Mouse (Mus musculus): ENCODE results near the gene Adgra1.

Adgra1 gene

DNA sequence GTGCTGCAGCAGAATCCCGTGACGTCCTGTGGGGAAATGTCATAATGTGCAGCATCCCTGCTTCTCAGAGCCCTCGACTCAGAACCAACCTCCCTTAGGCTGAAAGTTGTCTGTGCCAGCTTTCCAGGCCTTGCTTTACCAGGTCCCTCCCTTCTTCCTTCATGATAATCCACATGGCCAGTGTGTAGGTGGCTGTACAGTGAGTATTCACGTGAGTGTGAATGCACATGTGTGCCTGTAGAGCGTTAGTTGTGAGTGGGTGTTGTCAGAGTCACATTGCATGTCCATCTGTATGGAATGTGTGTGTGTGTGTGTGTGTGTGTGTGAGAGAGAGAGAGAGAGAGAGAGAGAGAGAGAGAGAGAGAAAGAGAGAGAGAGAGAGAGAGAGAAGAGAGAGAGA, 44.1 kb downstream of the Adgra1 start:
- TF ChIP-seq GATA4 (IDR thresholded peaks at IDR 0.05; ENCODE audit: insufficient replicate concordance, low read length): no peak

DNA sequence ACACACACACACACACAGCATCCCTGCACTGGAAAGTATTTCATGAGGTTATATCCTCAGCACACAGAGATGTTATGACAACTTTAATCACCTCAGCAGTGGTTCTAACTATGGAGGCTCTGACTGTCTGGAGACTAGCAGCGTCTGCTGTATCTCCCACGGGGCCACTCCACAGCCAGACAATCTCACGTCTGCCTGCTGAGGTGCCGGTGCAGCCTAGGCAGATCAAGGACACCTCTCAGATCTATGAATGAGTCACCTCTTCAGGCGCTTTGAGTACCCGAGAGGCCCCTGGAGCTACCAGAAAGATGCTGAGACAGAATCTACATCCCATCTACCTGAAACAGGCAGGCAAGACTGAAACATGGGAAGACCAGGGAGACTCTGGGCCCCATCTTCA, 44.6 kb downstream of the Adgra1 start:
- no peak for TF ChIP-seq GATA4 (IDR thresholded peaks at IDR 0.05; ENCODE audit: insufficient replicate concordance, low read length)

DNA sequence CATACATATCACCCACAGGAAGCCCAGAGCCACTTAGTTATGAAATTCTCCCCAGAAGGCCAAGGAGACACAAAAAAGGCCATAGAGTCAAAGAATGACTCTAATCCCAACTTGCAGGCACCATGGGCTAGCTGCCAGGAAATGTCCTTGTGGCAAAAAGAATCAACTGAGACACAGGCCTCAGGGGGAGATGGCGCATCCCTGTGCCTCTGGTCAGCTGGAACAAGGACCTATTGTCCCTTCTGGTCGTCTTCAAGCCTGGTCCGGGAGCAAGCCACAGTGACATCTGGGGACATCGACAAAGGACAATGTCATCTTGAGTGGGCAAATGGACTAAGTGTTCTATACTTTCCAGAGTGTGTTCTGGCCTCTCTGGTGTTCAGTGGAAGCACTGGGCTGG, 49.6 kb downstream of the Adgra1 start:
- TF ChIP-seq GATA4 (IDR thresholded peaks at IDR 0.05; ENCODE audit: insufficient replicate concordance, low read length): no peak

DNA sequence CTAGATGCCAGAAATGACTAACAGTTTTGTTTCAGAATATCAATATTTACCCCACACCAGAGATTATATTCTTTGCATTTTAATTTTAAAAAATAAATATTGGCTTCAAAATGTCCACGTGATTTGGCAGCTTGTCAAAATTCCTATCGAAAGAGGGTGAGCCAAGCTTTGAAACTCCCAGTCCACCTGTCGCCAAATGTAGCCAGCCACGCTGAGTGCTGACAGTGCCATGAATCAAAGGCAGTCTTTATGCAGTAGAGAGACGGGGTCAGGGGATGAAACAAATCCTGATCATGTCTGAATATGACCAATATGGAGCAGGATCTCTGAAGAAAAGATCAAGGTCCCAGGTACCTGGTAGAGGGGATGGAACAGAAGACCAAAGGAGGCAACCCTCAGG, 57.8 kb downstream of the Adgra1 start:
- TF ChIP-seq GATA4 (IDR thresholded peaks at IDR 0.05; ENCODE audit: insufficient replicate concordance, low read length): no peak

DNA sequence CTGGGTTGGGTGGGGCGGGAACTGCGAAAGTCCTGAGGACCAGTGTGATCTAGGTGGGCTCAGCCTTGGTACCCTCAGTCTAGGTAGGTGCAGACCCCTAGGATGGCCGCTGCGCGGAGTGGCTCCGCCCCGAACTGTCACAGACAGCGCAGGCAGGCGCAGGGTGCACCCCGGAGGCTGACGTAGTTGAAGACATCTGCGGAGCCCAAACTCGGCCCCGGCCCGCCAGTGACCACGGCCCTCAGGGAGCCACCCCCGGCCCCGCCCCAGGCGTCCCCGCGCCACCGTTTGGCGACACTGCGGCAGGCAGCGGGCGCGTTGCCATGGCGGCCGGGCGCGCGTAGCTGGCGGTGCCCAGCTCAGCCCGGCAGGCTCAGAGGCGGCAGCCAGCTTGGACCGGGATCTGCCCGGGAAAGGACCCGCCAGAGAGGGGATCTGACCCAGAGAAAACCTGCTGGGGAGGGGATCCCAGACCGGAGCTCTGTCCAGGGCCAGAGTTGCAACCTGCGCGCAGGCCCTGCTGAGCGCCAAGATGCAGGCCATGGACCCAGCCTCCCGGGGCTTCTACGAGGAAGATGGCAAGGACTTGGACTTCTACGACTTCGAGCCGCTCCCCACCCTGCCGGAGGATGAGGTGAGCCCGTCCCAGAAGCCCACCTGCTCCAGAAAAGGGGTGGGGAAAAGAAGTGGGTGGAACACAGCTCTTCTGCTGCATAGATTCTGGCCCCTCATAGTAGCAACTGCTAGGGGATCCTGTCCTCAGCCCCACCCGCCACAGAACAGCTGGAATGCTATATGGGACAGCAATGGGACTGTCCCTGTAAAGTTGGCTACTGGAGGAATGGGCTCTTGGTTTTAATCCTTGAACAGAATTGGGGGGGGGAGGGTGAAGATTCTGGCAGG, 60.9 kb downstream of the Adgra1 start, which contains the start of gene Kndc1:
Kndc1 (plus strand) TSS at position 42 of the 903 bp plus-strand sequence.
- TF ChIP-seq GATA4 (IDR thresholded peaks at IDR 0.05; ENCODE audit: insufficient replicate concordance, low read length): no peak

DNA sequence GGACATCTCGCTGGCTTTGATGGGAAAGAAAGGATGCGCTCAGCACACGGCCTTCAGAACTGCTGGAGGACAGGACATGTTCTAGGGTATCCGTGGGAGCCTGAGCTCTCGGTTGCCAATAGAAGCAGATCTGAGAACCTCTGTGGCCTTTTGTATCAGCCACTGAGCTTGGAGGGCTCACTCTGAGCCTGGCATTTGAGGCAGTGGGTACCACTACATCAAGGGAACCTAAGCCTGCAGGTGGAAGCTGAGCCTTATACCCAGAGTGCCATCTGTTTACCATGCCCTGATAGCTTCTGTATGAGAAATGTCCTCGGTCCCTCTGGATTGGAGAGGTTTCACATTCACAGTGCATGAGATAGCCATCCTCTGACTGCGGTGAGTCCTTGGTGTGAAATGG, 62.3 kb downstream of the Adgra1 start:
- TF ChIP-seq GATA4 (IDR thresholded peaks at IDR 0.05; ENCODE audit: insufficient replicate concordance, low read length): no peak

DNA sequence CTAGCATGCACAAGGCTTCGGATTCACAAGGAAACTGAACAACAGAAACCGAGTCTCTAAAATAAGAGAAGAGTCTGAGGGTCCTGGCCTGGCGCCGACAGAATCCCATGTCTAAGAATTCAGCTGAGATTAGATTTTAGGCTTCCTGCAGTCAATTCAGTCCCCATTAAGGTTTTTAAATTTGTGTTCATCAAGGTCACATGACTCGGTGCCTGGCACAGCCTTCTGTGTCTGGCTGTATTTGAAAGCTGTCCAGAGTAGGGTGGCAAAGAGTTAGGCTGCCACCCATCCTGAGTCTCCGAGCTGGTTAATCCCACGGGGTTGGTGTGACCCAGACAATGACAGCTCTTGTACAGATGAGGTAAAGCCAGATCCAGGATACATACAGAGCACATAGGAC, 62.8 kb downstream of the Adgra1 start:
- TF ChIP-seq GATA4 (IDR thresholded peaks at IDR 0.05; ENCODE audit: insufficient replicate concordance, low read length): no peak

DNA sequence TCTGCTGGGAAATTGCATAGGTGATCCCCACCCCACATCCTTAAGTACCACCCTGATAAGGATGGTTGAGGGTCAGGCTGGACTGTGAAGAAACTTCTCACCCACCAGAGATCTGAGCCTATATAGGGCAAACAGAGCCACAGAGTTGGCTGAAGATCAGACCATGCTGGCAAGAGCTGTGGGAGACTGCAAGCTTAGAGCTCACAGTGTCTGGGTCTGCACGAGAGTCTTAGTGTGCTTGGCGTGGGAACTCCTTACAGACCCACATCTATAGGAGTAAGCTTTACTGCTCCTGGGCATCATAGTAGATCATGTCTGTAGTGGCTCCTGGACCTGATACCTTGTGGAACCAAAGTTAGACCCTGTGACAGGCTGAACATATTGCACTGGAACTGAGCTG, 64.6 kb downstream of the Adgra1 start:
- no peak for TF ChIP-seq GATA4 (IDR thresholded peaks at IDR 0.05; ENCODE audit: insufficient replicate concordance, low read length)

DNA sequence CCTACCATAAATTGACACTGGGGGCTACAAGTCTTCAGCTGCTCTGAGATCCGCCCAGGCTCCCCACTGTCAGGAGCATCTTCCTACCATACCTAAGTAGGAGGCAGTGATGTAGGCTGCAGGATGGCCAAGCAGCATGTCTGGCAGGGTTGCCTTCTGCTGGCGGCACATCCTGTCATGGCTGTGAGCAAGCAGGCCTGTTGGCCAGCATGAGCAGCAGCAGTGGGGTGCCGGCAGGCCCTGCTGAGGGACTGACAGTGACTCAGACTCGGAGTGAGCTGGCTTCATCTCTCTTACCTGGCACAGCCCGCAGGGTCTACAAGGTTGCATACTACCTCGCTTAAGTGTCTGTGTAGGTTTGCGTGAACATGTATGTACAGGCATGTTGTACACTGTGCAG, 65.5 kb downstream of the Adgra1 start:
- TF ChIP-seq GATA4 (IDR thresholded peaks at IDR 0.05; ENCODE audit: insufficient replicate concordance, low read length): no peak

DNA sequence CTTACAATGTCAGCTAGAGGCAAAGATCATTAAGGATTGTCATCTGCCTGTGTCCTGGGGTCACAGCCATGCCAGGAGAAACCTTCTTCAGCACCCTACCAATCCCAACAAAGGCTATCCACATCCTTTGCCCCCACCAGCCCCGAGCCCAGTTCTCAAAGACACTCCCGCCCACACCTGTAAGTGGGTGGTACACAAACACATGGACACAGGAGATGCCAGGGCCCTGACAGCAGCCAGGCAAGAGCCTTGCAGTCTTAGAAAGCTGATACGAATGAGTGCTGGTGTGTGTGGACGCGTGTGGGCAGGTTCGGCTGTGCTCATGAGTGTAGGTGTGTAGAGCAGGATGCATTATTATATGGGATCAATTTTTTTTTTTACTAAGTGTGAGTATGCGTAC, 66.5 kb downstream of the Adgra1 start:
- TF ChIP-seq GATA4 (IDR thresholded peaks at IDR 0.05; ENCODE audit: insufficient replicate concordance, low read length): no peak

DNA sequence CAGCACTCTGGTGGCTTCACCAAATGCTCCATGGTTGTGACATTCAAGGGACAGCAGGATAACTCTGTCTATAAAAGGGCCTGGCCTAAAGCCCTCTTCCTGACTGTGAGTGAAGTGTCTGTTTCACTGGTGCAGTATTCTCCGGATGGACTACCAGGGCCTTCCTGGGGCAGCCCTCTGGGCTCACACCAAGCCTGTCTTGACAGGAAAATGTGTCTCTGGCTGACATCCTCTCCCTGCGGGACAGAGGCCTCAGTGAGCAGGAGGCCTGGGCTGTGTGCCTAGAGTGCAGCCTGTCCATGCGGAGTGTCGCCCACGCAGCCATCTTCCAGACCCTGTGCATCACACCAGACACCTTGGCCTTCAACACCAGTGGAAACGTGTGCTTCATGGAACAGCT, 66.9 kb downstream of the Adgra1 start:
- no peak for TF ChIP-seq GATA4 (IDR thresholded peaks at IDR 0.05; ENCODE audit: insufficient replicate concordance, low read length)

DNA sequence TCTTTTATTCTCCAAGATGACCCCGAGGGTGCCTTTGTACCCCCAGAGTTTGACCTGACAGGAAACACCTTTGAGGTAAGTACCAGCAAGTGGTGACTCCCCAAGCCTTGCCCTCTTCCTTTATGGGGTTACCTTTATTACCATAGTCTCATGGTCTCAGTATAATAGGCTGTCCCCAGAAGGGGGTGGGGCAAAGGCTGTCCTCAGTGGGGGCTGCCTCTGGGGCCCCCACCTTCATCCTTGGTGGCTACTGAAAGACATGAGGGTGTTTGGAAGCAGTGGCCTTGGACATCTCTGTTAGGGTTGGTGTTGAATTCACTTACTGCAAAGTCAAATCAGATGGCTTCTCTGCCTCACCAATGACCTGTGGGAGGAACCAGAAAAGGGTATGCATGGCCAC, 68.0 kb downstream of the Adgra1 start:
- no peak for TF ChIP-seq GATA4 (IDR thresholded peaks at IDR 0.05; ENCODE audit: insufficient replicate concordance, low read length)

DNA sequence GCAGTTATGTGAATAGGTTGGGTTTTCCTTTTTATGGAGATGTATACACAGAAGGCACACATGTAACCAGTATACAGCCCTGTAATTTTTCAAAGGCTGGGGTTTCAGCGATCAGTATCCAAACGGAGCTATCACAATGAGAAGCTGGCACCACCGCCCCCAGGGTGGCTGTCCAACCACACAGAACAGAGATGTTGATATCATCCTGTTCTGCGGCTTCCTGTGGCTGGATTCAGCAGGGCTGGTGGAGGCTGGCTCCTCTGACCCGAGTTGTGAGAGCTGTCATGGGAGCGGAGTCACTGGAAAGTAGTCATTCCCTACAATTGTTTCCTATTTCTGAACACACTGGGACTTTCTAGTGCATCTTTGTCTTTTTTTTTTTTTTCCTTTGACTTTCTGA, 71.3 kb downstream of the Adgra1 start:
- TF ChIP-seq GATA4 (IDR thresholded peaks at IDR 0.05; ENCODE audit: insufficient replicate concordance, low read length): no peak

DNA sequence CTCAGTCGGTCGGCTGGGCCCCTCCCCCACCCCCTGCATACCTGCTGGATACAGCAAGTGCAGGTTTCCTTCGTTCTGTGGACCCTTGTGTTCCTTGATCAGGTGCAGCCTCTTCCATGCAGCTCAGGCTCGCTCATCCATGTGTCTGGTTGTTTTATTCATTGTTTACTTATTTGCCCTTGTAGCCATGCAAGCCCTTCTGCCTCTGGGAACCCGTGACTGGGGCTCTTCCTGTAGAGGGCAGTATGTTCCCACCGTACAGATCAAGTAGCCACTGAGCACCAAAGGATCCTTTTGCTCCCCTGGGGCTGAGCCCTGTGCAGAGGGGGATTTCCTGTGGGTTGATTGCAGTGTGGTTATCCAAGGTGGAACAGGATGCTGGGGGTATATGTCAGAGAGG, 71.7 kb downstream of the Adgra1 start:
- no peak for TF ChIP-seq GATA4 (IDR thresholded peaks at IDR 0.05; ENCODE audit: insufficient replicate concordance, low read length)

DNA sequence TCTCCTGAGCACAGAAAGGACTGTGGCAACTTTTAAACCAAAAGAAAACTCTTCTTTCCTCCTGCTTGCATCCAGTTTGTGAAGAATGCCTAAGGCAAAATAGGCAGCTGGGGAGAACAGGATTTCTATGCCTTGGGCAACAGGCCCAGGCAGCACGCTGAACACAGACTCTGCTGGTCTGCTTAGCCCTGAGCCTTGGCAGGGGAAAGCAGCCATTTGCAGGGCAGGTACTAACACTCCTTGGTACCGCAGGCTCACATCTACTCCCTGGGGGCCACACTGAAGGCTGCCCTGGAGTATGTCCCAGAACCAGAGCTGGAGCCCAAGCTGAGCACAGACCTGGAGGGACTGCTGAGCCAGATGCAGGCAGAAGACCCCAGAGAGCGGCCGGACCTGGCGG, 74.2 kb downstream of the Adgra1 start:
- TF ChIP-seq GATA4 (IDR thresholded peaks at IDR 0.05; ENCODE audit: insufficient replicate concordance, low read length): no peak

DNA sequence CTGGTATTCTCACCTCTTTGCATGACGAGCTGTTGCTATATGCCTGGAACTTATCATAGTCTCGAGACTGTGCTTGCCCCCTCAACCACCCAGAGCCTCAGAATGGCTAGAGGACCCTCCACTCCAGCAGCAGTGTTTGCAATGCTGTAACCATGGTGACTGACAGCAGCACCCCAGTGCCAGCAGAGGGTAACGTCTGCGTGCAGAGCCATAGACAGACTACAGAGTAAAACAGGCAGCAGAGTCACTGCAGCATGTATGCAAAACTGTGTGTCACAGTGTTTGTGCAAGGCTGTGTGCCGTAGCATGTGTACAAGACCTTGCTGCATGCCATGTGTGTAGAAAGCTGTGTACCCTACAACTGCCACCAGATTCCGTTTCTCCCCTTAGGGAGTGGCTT, 75.5 kb downstream of the Adgra1 start:
- no peak for TF ChIP-seq GATA4 (IDR thresholded peaks at IDR 0.05; ENCODE audit: insufficient replicate concordance, low read length)
